Mouse (Mus musculus) olfactory bulb, adult 2 months (tissue): Measurements from ENCODE around the gene Mtus2.

Source experiments
- CTCF ChIP-seq: fragments of 200-500 bp; IDR thresholded peaks from 2 replicates; pipeline ENCODE4 v1.5.1; 2012; ENCODE audit warnings: low read depth, mild to moderate bottlenecking, low read length, moderate library complexity; ENCODE audit not compliant: insufficient read depth
- POLR2A ChIP-seq: fragments of 200-500 bp; IDR thresholded peaks from 2 replicates; pipeline ENCODE4 v1.6.1; 2012; ENCODE audit warnings: mild to moderate bottlenecking, low read depth, low read length, moderate library complexity; ENCODE audit not compliant: insufficient read depth

DNA sequence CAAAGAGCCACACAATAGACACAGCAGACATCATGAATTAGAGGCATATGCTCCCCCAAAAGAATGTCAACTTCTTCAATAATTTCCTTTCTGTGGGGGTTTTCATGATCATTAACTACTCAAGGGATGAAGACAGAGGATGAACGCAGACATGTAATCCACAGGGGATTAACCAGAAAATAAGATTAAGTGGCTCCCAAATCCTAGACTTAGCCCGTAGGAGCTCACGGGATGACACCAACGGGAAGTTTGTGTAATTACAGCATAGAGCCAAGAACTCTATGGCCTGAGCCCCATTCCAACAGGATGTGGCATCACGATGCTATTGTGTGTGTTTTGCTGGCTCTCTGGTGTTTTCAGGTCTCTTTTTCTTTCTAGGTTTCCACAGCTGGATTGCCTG is 12.4 kb downstream of the Mtus2 start:
- TF ChIP-seq CTCF (no peak), POLR2A (no peak)
